Mouse (Mus musculus) heart, postnatal 4 days (tissue): ENCODE data around the gene Inpp4a. TPM values are rescaled to one million over a fixed set of nuclear protein-coding genes. Genes with fewer than 3 reads are reported as not detected.
A peak's percentile ranks its signal among the peaks of the same experiment; 100 is the strongest.

Experiments used
- DNase-seq: peaks from one replicate; pipeline ENCODE4 v3.0.0; 2021
- total RNA-seq, 2 experiments: library from RNA; stranded (reverse); gene quantifications; 2 replicates each; pipeline ENCODE4 v1.2.3; 2021

The Inpp4a gene
- total RNA-seq, 2 experiments from 2014 or later = 17.2 to 18.7 TPM

DNA sequence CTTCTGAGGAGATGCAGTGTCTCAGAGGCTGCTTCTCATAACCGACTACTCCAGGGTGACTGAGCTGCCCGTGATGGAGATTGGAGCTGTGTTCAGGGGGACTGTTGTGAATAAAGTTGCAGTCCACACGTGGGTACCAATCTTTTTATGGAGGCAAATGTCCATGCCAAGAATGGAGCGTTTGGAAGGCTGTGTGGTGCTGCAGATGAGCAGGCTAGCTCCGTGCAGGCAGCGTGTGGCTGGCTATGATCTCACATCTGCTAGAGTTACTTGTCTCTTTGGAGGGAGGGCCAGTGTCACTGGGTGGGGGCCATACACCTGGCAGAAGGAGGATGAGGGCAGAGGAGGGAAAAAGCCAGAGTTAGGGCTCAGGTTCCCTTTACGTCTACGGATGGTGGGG is 59.0 kb downstream of the Inpp4a start:
- no peak for DNase-seq

GRCm38 (mm10) chr1:37359395-37360092 is 59.9 kb downstream of the Inpp4a start:
- no peak for DNase-seq

- DNase-seq = no peak
Observed at GRCm38 (mm10) chr1:37360781-37361180, 61.1 kb downstream of the Inpp4a start.

DNA sequence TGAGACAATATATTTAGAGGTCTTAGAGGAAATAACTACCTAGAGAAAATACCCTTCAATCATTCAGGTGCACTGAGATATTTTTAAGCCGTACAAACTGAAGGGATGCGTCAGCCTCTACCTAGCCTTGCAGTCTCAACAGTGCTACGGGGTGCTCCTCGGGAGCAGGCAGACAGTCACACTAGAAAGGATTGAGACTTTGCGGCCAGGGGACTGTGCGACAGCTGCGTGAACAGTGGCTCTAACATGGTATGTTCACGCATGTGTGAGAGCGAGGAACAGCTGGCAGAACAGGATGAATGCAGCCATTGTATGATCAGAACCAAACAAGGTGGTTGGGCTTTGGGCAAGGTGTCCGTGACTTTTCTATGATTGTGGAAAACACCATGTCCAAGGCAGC is 63.1 kb downstream of the Inpp4a start:
- DNase-seq = no peak

DNA sequence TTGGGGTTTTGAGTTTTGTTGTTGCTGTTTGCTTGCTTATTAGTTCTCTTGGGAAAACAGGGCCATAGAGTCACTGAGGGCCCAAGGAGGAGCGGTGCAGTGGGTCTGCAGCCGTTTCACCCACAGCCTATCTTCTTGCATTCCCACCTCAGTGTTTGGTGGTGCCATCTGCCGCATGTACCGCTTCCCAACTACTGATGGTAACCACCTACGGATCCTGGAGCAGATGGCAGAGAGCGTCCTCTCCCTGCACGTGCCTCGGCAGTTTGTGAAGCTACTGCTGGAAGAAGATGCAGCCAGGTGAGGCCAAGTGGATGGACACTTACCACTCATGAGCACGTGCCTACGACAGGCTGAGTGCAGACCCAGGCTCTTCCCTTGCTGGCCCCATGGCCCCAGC is 68.5 kb downstream of the Inpp4a start:
- DNase-seq = no peak

DNA sequence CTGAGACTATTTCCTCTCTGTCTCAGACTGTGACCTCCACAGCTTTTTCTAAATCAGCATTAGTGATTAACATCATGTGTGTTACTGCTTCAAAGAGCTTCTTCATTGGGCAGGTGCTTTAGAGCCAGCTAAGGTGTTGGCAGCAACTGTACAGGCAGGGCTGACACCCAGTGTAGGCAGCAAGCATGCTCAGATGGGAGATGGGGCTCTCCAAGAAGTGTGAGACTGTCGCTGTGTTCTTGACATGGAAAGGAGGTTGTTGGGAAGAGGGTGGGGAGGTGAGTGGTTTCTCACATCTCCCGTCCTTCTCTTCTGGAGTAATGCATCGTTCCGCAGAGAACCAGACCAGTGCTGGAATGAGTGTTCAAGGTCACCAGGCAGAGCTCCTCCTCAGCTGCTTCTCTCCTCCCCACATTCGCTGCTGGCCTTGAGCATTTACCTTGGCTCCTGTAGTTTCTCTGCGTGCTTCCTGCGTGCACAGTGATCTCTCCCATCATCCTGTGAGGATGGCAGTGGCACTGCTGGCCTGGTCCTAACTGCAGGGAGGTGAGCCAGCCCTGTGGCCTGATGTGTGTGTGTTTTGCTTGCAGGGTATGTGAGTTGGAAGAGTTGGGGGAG is 69.2 kb downstream of the Inpp4a start:
- DNase-seq = no peak

DNA sequence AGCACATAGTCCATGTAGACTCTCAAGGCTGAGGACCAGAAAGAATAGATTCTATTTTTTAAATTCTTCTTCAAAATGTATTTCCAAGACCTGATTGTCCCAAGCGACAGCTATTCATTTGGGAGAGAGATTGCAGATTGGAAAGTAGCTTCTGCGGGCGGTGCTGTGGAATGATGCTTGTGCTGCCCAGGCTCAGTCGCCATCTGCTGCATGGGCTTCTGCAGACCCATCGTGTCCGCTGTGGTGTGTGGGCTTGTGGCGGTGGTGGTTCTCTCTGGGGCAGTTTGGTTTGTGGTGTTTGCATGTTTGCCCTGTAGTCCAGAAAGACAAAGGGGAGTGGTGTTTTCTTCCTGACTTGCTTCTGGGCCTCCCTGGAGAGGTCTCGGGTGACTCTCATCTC is 76.5 kb downstream of the Inpp4a start:
- DNase-seq = no peak

DNA sequence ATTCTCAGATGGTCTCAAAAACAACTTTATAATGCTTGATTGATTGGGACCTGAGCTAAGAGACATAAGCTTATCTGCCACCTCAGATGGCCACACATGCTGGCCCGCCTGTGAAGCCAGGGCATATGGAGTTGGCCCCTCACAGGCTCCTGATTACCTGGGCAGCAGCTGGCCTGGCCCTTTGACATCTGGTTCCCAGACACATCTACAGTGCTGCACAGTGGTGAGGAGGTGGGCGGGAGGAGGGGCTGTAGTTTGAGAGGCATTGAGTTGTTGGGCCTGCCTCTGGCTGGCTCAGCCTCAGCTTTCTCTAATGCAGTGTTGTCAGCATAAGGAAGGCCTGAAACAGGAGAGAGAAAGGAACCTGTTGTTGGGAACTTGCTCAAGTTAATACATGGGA is 77.1 kb downstream of the Inpp4a start:
- DNase-seq = no peak

GRCm38 (mm10) chr1:37378095-37378494 is 78.4 kb downstream of the Inpp4a start:
- DNase-seq = no peak

- DNase-seq = no peak
Observed at GRCm38 (mm10) chr1:37379536-37379935, 79.9 kb downstream of the Inpp4a start.

DNA sequence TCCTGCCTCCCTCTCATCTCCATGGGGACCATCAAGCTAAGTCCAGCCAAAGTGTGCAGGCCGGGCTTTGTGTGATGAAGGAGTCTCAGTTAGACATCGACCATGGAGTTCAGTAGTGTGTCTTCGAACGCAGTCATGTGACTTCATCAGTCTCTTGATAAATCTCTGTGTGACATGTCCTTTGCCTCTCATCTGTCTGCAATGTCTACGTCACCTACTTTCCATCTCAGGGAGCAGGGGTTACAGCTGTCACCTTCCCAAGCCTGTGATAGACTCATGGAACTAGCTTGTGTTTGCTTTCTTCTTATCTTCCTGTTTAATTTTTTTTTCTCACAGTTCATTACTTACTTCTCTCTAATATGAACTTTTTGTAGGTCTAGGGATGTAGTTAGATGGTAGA is 81.2 kb downstream of the Inpp4a start:
- no peak for DNase-seq

DNA sequence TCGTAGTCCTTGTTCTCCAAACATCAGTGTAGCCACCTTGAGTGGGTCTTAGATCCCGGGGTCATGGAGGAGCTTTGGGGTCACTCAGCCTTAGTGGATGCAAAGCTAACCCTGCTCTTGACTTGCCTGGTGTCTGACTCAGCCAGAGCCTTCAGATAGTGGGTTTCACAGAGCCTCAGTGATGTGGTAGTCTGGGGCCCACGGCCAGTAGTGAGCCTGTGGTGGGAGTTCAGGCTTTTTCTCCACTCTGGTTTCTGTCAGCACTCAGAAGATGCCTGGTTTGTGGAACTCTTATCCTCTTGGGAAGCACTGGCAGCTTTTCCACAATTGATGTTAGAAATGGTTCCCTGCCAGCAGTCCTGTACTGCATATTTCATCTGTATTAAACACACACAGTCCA is 84.6 kb downstream of the Inpp4a start:
- DNase-seq = peak; percentile 19

- DNase-seq = peak; percentile 15
Observed at GRCm38 (mm10) chr1:37386448-37386971, 86.8 kb downstream of the Inpp4a start.

- DNase-seq = no peak
Observed at GRCm38 (mm10) chr1:37393174-37393573, 93.5 kb downstream of the Inpp4a start.

DNA sequence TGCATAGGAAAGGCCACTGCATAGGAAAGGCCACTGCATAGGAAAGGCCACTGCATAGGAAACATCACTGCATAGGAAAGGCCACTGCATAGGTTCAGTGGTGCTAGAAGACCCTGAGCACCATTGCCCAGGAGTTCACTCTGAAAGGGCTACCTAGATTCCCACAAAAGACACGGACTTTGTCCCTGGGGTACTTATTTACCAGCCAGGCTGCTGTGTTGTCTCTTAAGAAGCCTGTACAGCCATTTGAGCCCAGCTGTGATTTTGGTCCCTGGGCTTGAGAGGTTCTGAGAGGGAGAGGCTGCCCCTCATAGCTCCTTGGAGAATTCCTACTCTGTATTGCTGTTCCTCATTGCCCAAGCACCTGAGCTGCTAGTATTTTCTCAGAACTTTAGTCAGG is 96.8 kb downstream of the Inpp4a start:
- DNase-seq = no peak

DNA sequence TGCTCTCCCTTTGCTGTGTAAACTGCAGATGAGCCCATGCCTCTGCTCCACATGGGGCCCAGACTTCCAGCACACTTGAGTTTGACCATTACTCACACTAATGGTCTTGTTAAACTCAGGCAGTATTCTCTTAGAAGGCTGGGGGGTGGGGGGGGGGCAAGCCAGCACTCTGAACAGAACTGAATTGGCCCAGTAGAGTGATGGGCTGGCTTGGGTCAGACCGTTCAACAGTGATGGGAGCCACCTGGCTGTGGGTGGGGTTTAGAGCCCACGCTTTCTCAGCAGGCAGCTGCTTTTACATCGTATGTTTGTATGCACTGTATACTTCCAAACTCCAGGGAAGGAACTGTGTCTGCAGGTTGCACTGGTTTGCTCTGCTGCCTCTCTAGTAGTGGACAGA is 99.3 kb downstream of the Inpp4a start:
- peak; percentile 27 for DNase-seq

DNA sequence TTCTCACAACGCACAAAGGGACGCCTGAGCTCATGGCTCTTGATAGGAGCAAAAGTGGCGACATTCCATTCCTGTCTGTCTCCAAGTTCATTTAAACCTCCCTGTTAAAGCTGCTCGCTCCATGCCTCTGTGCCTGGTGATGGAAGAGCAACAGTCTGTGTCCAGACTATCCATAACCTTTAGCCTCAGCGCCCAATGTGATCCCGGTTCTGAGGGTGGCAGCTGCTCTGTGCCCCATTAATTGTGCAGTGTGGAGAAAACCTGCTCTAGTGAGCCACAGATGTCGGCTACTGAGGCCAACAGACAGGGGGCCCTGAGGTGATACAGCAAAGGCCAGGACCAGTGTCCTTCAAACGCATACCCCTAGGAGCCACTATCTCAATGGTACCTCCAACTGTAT is 100.1 kb downstream of the Inpp4a start:
- DNase-seq = no peak

DNA sequence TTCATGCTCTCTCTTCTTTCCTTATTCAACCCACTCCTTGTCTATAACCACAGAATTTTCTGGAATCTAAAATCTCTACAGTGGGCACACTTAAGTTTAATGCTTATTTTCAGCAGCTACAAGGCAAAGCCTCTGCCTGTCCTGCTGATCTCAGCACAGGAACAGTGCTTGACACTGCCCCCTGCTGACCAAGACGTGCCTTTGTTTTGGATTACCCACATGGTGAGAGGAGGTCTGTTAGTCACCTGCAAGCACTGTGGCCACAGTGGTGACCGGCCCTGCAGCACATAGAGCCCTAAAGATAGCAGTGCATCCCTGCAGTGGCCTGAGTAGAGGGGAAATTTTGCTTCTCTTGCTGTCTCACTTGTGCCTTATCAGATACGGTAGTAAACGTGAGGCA is 102.0 kb downstream of the Inpp4a start:
- peak; percentile 78 for DNase-seq

- no peak for DNase-seq
Observed at GRCm38 (mm10) chr1:37405137-37405536, 105.5 kb downstream of the Inpp4a start.

DNA sequence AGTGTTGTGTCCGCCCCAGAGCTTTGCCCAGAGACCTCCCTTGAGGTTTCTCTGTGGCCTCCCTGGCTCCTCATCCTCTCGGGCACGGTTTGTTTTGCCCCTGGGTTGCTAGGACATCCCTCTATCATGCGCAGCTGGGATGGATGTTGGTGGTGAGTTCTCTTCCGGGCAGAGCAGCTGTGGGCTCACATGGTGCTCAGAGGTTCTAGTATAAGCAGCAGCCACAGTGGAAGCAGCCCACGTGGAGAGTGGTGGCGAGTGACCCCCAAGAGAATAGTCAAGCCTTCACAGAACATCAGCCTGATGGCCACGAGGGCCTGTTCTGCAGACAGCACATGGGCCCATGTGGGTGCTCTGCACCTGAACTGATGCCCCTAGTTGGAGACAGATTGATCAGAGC is 107.6 kb downstream of the Inpp4a start:
- DNase-seq = no peak

- no peak for DNase-seq
Observed at GRCm38 (mm10) chr1:37408059-37408458, 108.4 kb downstream of the Inpp4a start.

DNA sequence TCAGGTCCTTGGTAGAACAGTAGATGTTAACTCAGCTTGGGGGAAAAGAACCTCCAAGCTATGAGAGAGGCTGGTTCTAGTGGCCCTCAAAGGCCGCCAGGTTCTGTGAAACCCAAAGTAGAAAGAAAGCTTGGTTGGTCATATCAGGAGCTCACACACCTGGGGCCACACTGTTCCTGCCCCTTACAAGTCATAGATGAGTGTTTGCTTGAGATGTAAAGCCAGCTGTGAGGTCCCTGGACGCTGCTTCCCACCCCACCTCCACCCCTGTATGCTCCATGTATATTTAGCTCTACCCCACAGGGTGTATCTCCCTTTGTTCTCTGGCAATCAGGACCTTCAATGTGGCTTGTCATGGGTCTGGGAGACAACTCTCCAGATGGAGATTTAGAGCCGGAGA is 109.0 kb downstream of the Inpp4a start:
- no peak for DNase-seq

GRCm38 (mm10) chr1:37409647-37410046 is 110.0 kb downstream of the Inpp4a start:
- DNase-seq = no peak

DNA sequence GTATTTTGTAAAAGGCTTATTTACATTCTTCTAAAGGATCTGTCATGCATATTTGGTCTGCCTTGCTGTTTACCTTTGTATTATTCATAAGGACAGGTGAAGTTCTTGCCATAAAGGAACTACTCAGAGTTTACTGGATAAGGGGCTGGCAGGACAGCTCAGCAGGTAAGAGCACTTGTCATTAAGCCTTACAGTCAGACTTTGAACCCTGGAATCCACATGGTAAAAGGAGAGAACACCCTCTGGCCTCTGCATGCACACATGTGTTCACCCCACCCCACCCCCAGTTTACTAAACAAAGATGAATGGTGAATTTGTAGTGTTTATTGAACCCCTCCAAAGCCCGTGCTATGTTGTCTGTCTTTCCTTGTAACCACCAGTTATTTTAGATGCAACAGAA is 115.7 kb downstream of the Inpp4a start:
- no peak for DNase-seq
